Mouse (Mus musculus) neural tube, embryonic 14.5 days (tissue): Measurements from ENCODE around the gene Hist2h2aa2. TPM values are rescaled to one million over a fixed set of nuclear protein-coding genes. Genes with fewer than 3 reads are reported as not detected.
"Not testable (repeated sequence)": the region's sequence is repeated elsewhere in the genome, so short reads cannot be mapped to it uniquely, and the experiment has no call there.

Source experiments
- ATAC-seq: fragments of 200-750 bp; cut with Nextera tagmentation; 2 replicates; pipeline ENCODE4 v1.8.0; 2017; ENCODE audit warnings: low read depth, mild to moderate bottlenecking, moderate TSS enrichment, moderate library complexity
- H3K27ac ChIP-seq: fragments of 300-500 bp; sonication (generic); 2 replicates; pipeline ENCODE4 v1.5.1; 2014; ENCODE audit warnings: low read depth, mild to moderate bottlenecking, control low read depth, low read length, moderate library complexity, mixed read lengths
- H3K27me3 ChIP-seq: fragments of 300-500 bp; sonication (generic); 2 replicates; pipeline ENCODE4 v1.6.1; 2014; ENCODE audit warnings: low read length; ENCODE audit not compliant: control insufficient read depth, insufficient read depth
- H3K36me3 ChIP-seq: fragments of 300-500 bp; sonication (generic); 2 replicates; pipeline ENCODE4 v1.6.1; 2014; ENCODE audit warnings: low read length, mixed read lengths; ENCODE audit not compliant: control insufficient read depth, insufficient read depth
- H3K4me1 ChIP-seq: fragments of 300-500 bp; sonication (generic); 2 replicates; pipeline ENCODE4 v1.6.1; 2014; ENCODE audit warnings: low read length; ENCODE audit not compliant: control insufficient read depth, insufficient read depth
- H3K4me2 ChIP-seq: fragments of 300-500 bp; sonication (generic); 2 replicates; pipeline ENCODE4 v1.6.1; 2014; ENCODE audit warnings: mild to moderate bottlenecking, low read depth, low read length, control low read depth
- H3K4me3 ChIP-seq: fragments of 300-500 bp; sonication (generic); 2 replicates; pipeline ENCODE4 v1.5.1; 2014; ENCODE audit warnings: low read depth, low read length, control low read depth, mixed read lengths
- H3K9ac ChIP-seq: fragments of 300-500 bp; sonication (generic); replicated peaks from 2 replicates; pipeline ENCODE4 v1.6.1; 2014; ENCODE audit warnings: low read depth, mild to moderate bottlenecking, control low read depth, low read length, mixed read lengths
- H3K9me3 ChIP-seq: fragments of 300-500 bp; sonication (generic); 2 replicates; pipeline ENCODE4 v1.6.1; 2016; ENCODE audit warnings: low read length; ENCODE audit not compliant: control insufficient read depth
- WGBS: fragments of 180-500 bp; shearing (Covaris S2); extraction: QIAGEN DNeasy Blood & Tissue Kit; methylation state at CpG from one replicate; pipeline ENCODE4 v1.1.7; 2014; 5-methylcytosine and 5-hydroxymethylcytosine counted together
- polyA plus RNA-seq: library from polyadenylated mRNA; unstranded; fragments of >200 nt; fragmentation: Nextera tagmentation; extraction: Ambion mirVana; gene quantifications from 2 replicates; pipeline ENCODE4 v1.2.1, GENCODE M21; 2014

Hist2h2aa2 gene
- polyA plus RNA-seq = 32.6 and 49.7 TPM in 2 replicates

- Histone ChIP-seq H3K9ac (peak within 1 kb of the TSS; percentile 8), H3K4me2 (peak within 1 kb of the TSS; percentile 40), H3K27ac (peak within 1 kb of the TSS; percentile 70; the same call in 1 of the 2 replicates), H3K4me1 (peaks cover 12% of the 10 kb centered on the region), H3K4me3 (peak within 1 kb of the TSS; percentile 28)
- peak; percentile 90 for ATAC-seq
- not testable (repeated sequence) for H3K27me3 ChIP-seq, H3K36me3 ChIP-seq, H3K9me3 ChIP-seq
- 5% methylated on average over 22 of the region's 85 CpGs for WGBS
Observed at GRCm38 (mm10) chr3:96239949-96240798, at the start of gene Hist2h2aa2. Hist2h2aa2 (minus strand) TSS chr3:96240276.

GRCm38 (mm10) chr3:96289201-96289600, 49.1 kb upstream of the Hist2h2aa2 start:
- no peak overlapping the region for H3K4me2 ChIP-seq
- no peak overlapping the region for H3K4me3 ChIP-seq
- H3K27me3 ChIP-seq = no peaks in the 10 kb centered on the region
- H3K9ac ChIP-seq = no peak overlapping the region
- no peak for ATAC-seq
- H3K27ac ChIP-seq = no peak overlapping the region
- no peaks in the 10 kb centered on the region for H3K36me3 ChIP-seq
- no peaks in the 10 kb centered on the region for H3K9me3 ChIP-seq
- no peaks in the 10 kb centered on the region for H3K4me1 ChIP-seq
- 83% methylated on average over 3 of the region's 3 CpGs for WGBS

GRCm38 (mm10) chr3:96287334-96287733, 47.3 kb upstream of the Hist2h2aa2 start:
- not testable (repeated sequence) for H3K4me1 ChIP-seq, H3K9me3 ChIP-seq, H3K9ac ChIP-seq, H3K36me3 ChIP-seq, H3K27me3 ChIP-seq, H3K27ac ChIP-seq, H3K4me3 ChIP-seq, H3K4me2 ChIP-seq, ATAC-seq
- WGBS = 93% methylated on average over 11 of the region's 11 CpGs

GRCm38 (mm10) chr3:96284457-96284856, 44.4 kb upstream of the Hist2h2aa2 start:
- Histone ChIP-seq H3K4me2 (no peak overlapping the region), H3K4me3 (no peak overlapping the region), H3K27ac (no peak overlapping the region), H3K36me3 (no peaks in the 10 kb centered on the region), H3K9ac (no peak overlapping the region), H3K4me1 (no peaks in the 10 kb centered on the region), H3K27me3 (no peaks in the 10 kb centered on the region), H3K9me3 (no peaks in the 10 kb centered on the region)
- ATAC-seq = no peak
- 27% methylated on average over 4 of the region's 4 CpGs for WGBS

- Histone ChIP-seq H3K36me3 (no peaks in the 10 kb centered on the region), H3K27ac (no peak overlapping the region), H3K4me3 (no peak overlapping the region), H3K4me2 (no peak overlapping the region), H3K9me3 (no peaks in the 10 kb centered on the region), H3K27me3 (no peaks in the 10 kb centered on the region), H3K9ac (no peak overlapping the region), H3K4me1 (no peaks in the 10 kb centered on the region)
- WGBS = 50% methylated on average over 6 of the region's 6 CpGs
- ATAC-seq = no peak
Observed at GRCm38 (mm10) chr3:96280660-96281059, 40.6 kb upstream of the Hist2h2aa2 start.

GRCm38 (mm10) chr3:96277800-96278624, 37.9 kb upstream of the Hist2h2aa2 start:
- Histone ChIP-seq H3K9ac (peak overlapping the region; percentile 30), H3K27me3 (no peaks in the 10 kb centered on the region), H3K36me3 (no peaks in the 10 kb centered on the region), H3K4me1 (no peaks in the 10 kb centered on the region), H3K27ac (peak overlapping the region; percentile 87), H3K4me3 (peak overlapping the region; percentile 43), H3K4me2 (peak overlapping the region; percentile 63), H3K9me3 (no peaks in the 10 kb centered on the region)
- WGBS = under 1% methylated on average over 49 of the region's 49 CpGs
- ATAC-seq = peak; percentile 97

- peak overlapping the region; percentile 67; the same call in 1 of the 2 replicates for H3K27ac ChIP-seq
- peak overlapping the region; percentile 63 for H3K4me2 ChIP-seq
- H3K9me3 ChIP-seq = no peaks in the 10 kb centered on the region
- no peaks in the 10 kb centered on the region for H3K36me3 ChIP-seq
- H3K4me1 ChIP-seq = no peaks in the 10 kb centered on the region
- WGBS = 16% methylated on average over 8 of the region's 8 CpGs
- no peaks in the 10 kb centered on the region for H3K27me3 ChIP-seq
- peak; percentile 5 for ATAC-seq
- peak overlapping the region; percentile 30; the same call in 1 of the 2 replicates for H3K9ac ChIP-seq
- peak overlapping the region; percentile 43 for H3K4me3 ChIP-seq
Observed at GRCm38 (mm10) chr3:96277428-96277799, 37.3 kb upstream of the Hist2h2aa2 start.

- 90% methylated on average over 17 of the region's 17 CpGs for WGBS
- 0 out of 2 replicates have a peak, but pooled peaks cover 3% of the 10 kb centered on the region for H3K4me1 ChIP-seq
- no peak for ATAC-seq
- H3K36me3 ChIP-seq = no peaks in the 10 kb centered on the region
- H3K27me3 ChIP-seq = no peaks in the 10 kb centered on the region
- H3K4me2 ChIP-seq = no peak overlapping the region
- H3K9me3 ChIP-seq = no peaks in the 10 kb centered on the region
- H3K27ac ChIP-seq = no peak overlapping the region
- H3K4me3 ChIP-seq = no peak overlapping the region
- H3K9ac ChIP-seq = no peak overlapping the region
Observed at GRCm38 (mm10) chr3:96273591-96274465, 33.8 kb upstream of the Hist2h2aa2 start.
